Mouse (Mus musculus) layer of hippocampus, adult 8-10 months (tissue): ENCODE measurements around the gene Sf3b6. TPM values are rescaled to one million over a fixed set of nuclear protein-coding genes. Genes with fewer than 3 reads are reported as not detected.

Experiments
- total RNA-seq, 4 experiments: library from RNA; stranded (reverse); gene quantifications; 2 replicates each; pipeline ENCODE4 v1.2.4; 2022

Sf3b6 gene
- total RNA-seq, 4 experiments from 2014 or later, result 87.5 to 98.6 (median 93.4) TPM

Other genes starting within 250 kb of the Sf3b6 start
- 100 to 1,000 TPM in 1 of 4 experiments, 10 to 100 TPM in 3; 84.0 to 104 (median 91.1) TPM for gene Itsn2, start 224.9 kb upstream of the Sf3b6 start, total RNA-seq
- not detected for gene Gm3625, start 224.6 kb upstream of the Sf3b6 start, total RNA-seq
- gene Fam228a, start 79.1 kb upstream of the Sf3b6 start, total RNA-seq, result 1 to 10 TPM; 1.6 to 3.9 (median 3.5) TPM
- gene Pfn4, start 48.5 kb upstream of the Sf3b6 start, total RNA-seq, result 10 to 100 TPM in 3 of 4 experiments, 1 to 10 TPM in 1; 9.4 to 14.5 (median 11.7) TPM
- gene Fam228b, start 48.3 kb upstream of the Sf3b6 start, total RNA-seq, result 10 to 100 TPM; 19.2 to 30.0 (median 27.3) TPM
- 10 to 100 TPM; 34.3 to 50.6 (median 43.9) TPM for gene Fkbp1b, start 24.0 kb downstream of the Sf3b6 start, total RNA-seq
- 10 to 100 TPM; 11.3 to 14.9 (median 13.7) TPM for gene Wdcp, start 25.8 kb downstream of the Sf3b6 start, total RNA-seq
- 1 to 10 TPM in 1 of 4 experiments, under 1 TPM in 3; 0.74 to 2.0 (median 0.79) TPM for gene Mfsd2b, start 56.8 kb downstream of the Sf3b6 start, total RNA-seq
- gene Ubxn2a, start 90.2 kb downstream of the Sf3b6 start, total RNA-seq, result 10 to 100 TPM; 41.5 to 56.2 (median 49.6) TPM
- gene Atad2b, start 99.8 kb downstream of the Sf3b6 start, total RNA-seq, result 10 to 100 TPM; 28.7 to 38.4 (median 35.1) TPM